Mouse (Mus musculus): ENCODE data around the gene Midn. TPM values are rescaled to one million over a fixed set of nuclear protein-coding genes. Genes with fewer than 3 reads are reported as not detected.
"Not testable (repeated sequence)": the region's sequence is repeated elsewhere in the genome, so short reads cannot be mapped to it uniquely, and the experiment has no call there.

Midn gene
- polyA plus RNA-seq, 1 experiment from 2014 or later: 23.2 TPM

GRCm38 (mm10) chr10:80162716-80163299 lies 14.7 kb downstream of the Midn start:
- H3K36me3 ChIP-seq: no peaks in the 10 kb centered on the region
- no peak overlapping the region for H3K9ac ChIP-seq
- H3K9me3 ChIP-seq: no peaks in the 10 kb centered on the region
- H3K27me3 ChIP-seq: no peaks in the 10 kb centered on the region
- no peak for ATAC-seq (ENCODE audit: low FRiP score, low read depth)
- no peak overlapping the region for H3K27ac ChIP-seq
- H3K4me1 ChIP-seq: peaks cover 79% of the 10 kb centered on the region
- H3K4me3 ChIP-seq: no peak overlapping the region
- 66% methylated on average over 6 of the region's 6 CpGs for WGBS
- H3K4me2 ChIP-seq (replicated peaks): peak overlapping the region; percentile 1; the same call in 1 of the 2 replicates

GRCm38 (mm10) chr10:80163721-80164120 lies 15.6 kb downstream of the Midn start:
- Histone ChIP-seq H3K4me3 (no peak overlapping the region), H3K27me3 (no peaks in the 10 kb centered on the region), H3K36me3 (no peaks in the 10 kb centered on the region), H3K9ac (no peak overlapping the region), H3K9me3 (no peaks in the 10 kb centered on the region), H3K4me2 (replicated peaks) (peak overlapping the region; percentile 92), H3K27ac (no peak overlapping the region), H3K4me1 (peaks cover 73% of the 10 kb centered on the region)
- 71% methylated on average over 8 of the region's 8 CpGs for WGBS
- no peak for ATAC-seq (ENCODE audit: low FRiP score, low read depth)

- H3K4me2 ChIP-seq (replicated peaks): peak overlapping the region; percentile 92
Measured at GRCm38 (mm10) chr10:80164161-80164997, 16.3 kb downstream of the Midn start.

DNA sequence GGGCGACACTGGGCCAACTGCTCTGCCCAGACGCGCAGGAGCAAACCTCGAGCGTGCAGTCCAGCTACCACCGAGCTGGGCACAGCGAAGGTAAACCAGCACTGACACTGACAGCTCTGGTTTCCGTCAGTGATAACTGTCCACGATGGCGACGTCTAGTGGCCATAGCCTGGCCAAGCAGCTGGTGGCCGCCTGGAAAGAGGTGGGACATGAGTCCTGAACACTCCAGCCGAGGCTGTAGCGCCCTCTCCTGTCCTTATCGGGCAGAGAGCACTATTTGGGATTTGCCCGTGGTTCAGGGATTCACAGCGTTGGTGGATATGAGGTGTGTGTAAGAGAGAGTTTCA lies 16.9 kb downstream of the Midn start:
- H3K4me3 ChIP-seq: peak overlapping the region; percentile 44

More at GRCm38 (mm10) chr10:80164161-80164997, 16.3 kb downstream of the Midn start:
- H3K9ac ChIP-seq: peak overlapping the region; percentile 63
- peaks cover 2% of the 10 kb centered on the region; the same call in 1 of the 2 replicates for H3K36me3 ChIP-seq
- 7% methylated on average over 44 of the region's 44 CpGs for WGBS
- no peaks in the 10 kb centered on the region for H3K9me3 ChIP-seq
- H3K4me3 ChIP-seq: peak overlapping the region; percentile 44
- H3K4me1 ChIP-seq: peaks cover 73% of the 10 kb centered on the region
- no peak overlapping the region for H3K27ac ChIP-seq
- peak; percentile 0; the same call in 1 of the 2 replicates for ATAC-seq (ENCODE audit: low FRiP score, low read depth)
- H3K27me3 ChIP-seq: no peaks in the 10 kb centered on the region

GRCm38 (mm10) chr10:80165392-80166128 lies 17.5 kb downstream of the Midn start, which contains the start of gene Cirbp:
Gene Cirbp (plus strand): TSS chr10:80165985.
- peak within 1 kb of the TSS; percentile 63 for H3K9ac ChIP-seq
- no peak for ATAC-seq (ENCODE audit: low FRiP score, low read depth)
- peaks cover 73% of the 10 kb centered on the region for H3K4me1 ChIP-seq
- peak within 1 kb of the TSS; percentile 84 for H3K4me3 ChIP-seq
- peak within 1 kb of the TSS; percentile 79; the same call in 1 of the 2 replicates for H3K27ac ChIP-seq
- no peaks in the 10 kb centered on the region for H3K27me3 ChIP-seq
- H3K36me3 ChIP-seq: peaks cover 13% of the 10 kb centered on the region
- no peaks in the 10 kb centered on the region for H3K9me3 ChIP-seq
- WGBS: 16% methylated on average over 20 of the region's 20 CpGs
- peak within 1 kb of the TSS; percentile 92 for H3K4me2 ChIP-seq (replicated peaks)

More for the DNA sequence above, 16.9 kb downstream of the Midn start:
- Histone ChIP-seq H3K9ac (peak overlapping the region; percentile 63), H3K4me1 (peaks cover 73% of the 10 kb centered on the region), H3K27me3 (no peaks in the 10 kb centered on the region), H3K4me2 (replicated peaks) (peak overlapping the region; percentile 92), H3K36me3 (peaks cover 8% of the 10 kb centered on the region), H3K9me3 (no peaks in the 10 kb centered on the region), H3K27ac (0 out of 2 replicates have a peak overlapping the region, but pooled peaks have one; percentile 22)
- WGBS: under 1% methylated on average over 17 of the region's 17 CpGs
- peak; percentile 37 for ATAC-seq (ENCODE audit: low FRiP score, low read depth)

GRCm38 (mm10) chr10:80166136-80166535 lies 18.1 kb downstream of the Midn start:
- H3K9me3 ChIP-seq; ATAC-seq (ENCODE audit: low FRiP score, low read depth); H3K27ac ChIP-seq; H3K27me3 ChIP-seq: not testable (repeated sequence)
- peak overlapping the region; percentile 12; the same call in 1 of the 2 replicates for H3K4me3 ChIP-seq
- peaks cover 19% of the 10 kb centered on the region for H3K36me3 ChIP-seq
- H3K4me2 ChIP-seq (replicated peaks): peak overlapping the region; percentile 92
- H3K4me1 ChIP-seq: peaks cover 71% of the 10 kb centered on the region
- WGBS: 83% methylated on average over 4 of the region's 4 CpGs
- H3K9ac ChIP-seq: peak overlapping the region; percentile 63

GRCm38 (mm10) chr10:80167460-80168037 lies 19.5 kb downstream of the Midn start:
- WGBS: under 1% methylated on average over 52 of the region's 55 CpGs
- peak overlapping the region; percentile 99 for H3K9ac ChIP-seq
- peak overlapping the region; percentile 99 for H3K27ac ChIP-seq
- H3K4me3 ChIP-seq: peak overlapping the region; percentile 84
- peaks cover 70% of the 10 kb centered on the region for H3K4me1 ChIP-seq
- ATAC-seq (ENCODE audit: low FRiP score, low read depth): peak; percentile 90
- no peaks in the 10 kb centered on the region for H3K27me3 ChIP-seq
- H3K4me2 ChIP-seq (replicated peaks): peak overlapping the region; percentile 88
- H3K9me3 ChIP-seq: no peaks in the 10 kb centered on the region
- H3K36me3 ChIP-seq: peaks cover 32% of the 10 kb centered on the region

DNA sequence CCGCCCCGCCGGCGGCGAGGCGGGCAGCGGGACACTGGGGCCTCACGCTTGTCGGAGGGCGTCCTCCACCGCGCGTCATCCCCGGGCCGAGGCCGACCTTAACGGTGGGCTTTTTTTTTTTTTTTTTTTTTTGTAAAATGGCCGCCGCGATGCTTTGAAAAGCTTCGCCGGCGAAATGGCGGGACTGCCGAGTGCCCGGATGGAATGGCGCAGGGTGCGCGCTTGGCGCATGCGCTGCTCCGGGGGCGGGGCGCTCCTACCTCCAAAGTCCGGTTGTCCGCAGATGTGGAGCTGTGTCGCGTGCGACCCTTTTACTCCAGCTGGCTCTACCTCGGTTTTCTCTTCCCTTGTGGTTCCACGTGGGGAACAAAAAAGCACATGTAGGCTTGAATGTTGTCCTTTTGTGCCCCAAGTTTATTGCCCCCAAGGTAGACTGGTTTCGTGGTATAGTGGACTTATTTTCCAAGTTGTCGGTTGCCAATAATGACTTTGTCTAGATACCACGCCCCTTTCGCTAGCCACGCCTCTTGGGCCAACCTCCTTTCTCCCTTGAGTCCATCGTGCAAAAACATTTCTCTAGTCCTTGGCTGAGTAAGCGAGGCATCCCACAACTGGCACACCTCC lies 20.1 kb downstream of the Midn start:
- H3K27me3 ChIP-seq: no peaks in the 10 kb centered on the region
- H3K36me3 ChIP-seq: peaks cover 32% of the 10 kb centered on the region
- peak; percentile 62 for ATAC-seq (ENCODE audit: low FRiP score, low read depth)
- WGBS: under 1% methylated on average over 46 of the region's 48 CpGs
- peak overlapping the region; percentile 99 for H3K9ac ChIP-seq
- H3K27ac ChIP-seq: peak overlapping the region; percentile 99
- peak overlapping the region; percentile 84 for H3K4me3 ChIP-seq
- no peaks in the 10 kb centered on the region for H3K9me3 ChIP-seq
- H3K4me2 ChIP-seq (replicated peaks): peak overlapping the region; percentile 88
- H3K4me1 ChIP-seq: peaks cover 66% of the 10 kb centered on the region

- peak overlapping the region; percentile 88 for H3K4me2 ChIP-seq (replicated peaks)
- ATAC-seq (ENCODE audit: low FRiP score, low read depth): no peak
- H3K27ac ChIP-seq: no peak overlapping the region
- H3K36me3 ChIP-seq: peaks cover 32% of the 10 kb centered on the region
- H3K4me1 ChIP-seq: peaks cover 64% of the 10 kb centered on the region
- WGBS: 71% methylated on average over 1 of the region's 1 CpGs
- H3K4me3 ChIP-seq: peak overlapping the region; percentile 84
- H3K9ac ChIP-seq: peak overlapping the region; percentile 99
- no peaks in the 10 kb centered on the region for H3K9me3 ChIP-seq
- H3K27me3 ChIP-seq: no peaks in the 10 kb centered on the region
Measured at GRCm38 (mm10) chr10:80169070-80169469, 21.0 kb downstream of the Midn start.

GRCm38 (mm10) chr10:80169651-80170050 lies 21.6 kb downstream of the Midn start:
- H3K9me3 ChIP-seq: no peaks in the 10 kb centered on the region
- WGBS: 92% methylated on average over 7 of the region's 7 CpGs
- no peak overlapping the region for H3K27ac ChIP-seq
- H3K4me2 ChIP-seq (replicated peaks): peak overlapping the region; percentile 88; the same call in 1 of the 2 replicates
- H3K36me3 ChIP-seq: peaks cover 32% of the 10 kb centered on the region
- no peak overlapping the region for H3K4me3 ChIP-seq
- peaks cover 63% of the 10 kb centered on the region for H3K4me1 ChIP-seq
- no peaks in the 10 kb centered on the region for H3K27me3 ChIP-seq
- H3K9ac ChIP-seq: peak overlapping the region; percentile 35
- no peak for ATAC-seq (ENCODE audit: low FRiP score, low read depth)

- Histone ChIP-seq H3K4me1 (peaks cover 64% of the 10 kb centered on the region), H3K36me3 (peaks cover 32% of the 10 kb centered on the region), H3K4me3 (no peak overlapping the region), H3K27ac (no peak overlapping the region), H3K9me3 (no peaks in the 10 kb centered on the region), H3K9ac (peak overlapping the region; percentile 35), H3K27me3 (no peaks in the 10 kb centered on the region), H3K4me2 (replicated peaks) (no peak overlapping the region)
- no peak for ATAC-seq (ENCODE audit: low FRiP score, low read depth)
- 96% methylated on average over 16 of the region's 16 CpGs for whole genome bisulfite sequencing
Measured at GRCm38 (mm10) chr10:80170052-80170451, 22.0 kb downstream of the Midn start.
